Mouse (Mus musculus) urinary bladder, postnatal 25 days (tissue): Measurements from ENCODE around the gene Mcee.

ENCODE experiments used
- DNase-seq: peaks from one replicate; pipeline ENCODE4 v3.0.0; 2022; ENCODE audit warnings: low spot score

The Mcee gene

DNA sequence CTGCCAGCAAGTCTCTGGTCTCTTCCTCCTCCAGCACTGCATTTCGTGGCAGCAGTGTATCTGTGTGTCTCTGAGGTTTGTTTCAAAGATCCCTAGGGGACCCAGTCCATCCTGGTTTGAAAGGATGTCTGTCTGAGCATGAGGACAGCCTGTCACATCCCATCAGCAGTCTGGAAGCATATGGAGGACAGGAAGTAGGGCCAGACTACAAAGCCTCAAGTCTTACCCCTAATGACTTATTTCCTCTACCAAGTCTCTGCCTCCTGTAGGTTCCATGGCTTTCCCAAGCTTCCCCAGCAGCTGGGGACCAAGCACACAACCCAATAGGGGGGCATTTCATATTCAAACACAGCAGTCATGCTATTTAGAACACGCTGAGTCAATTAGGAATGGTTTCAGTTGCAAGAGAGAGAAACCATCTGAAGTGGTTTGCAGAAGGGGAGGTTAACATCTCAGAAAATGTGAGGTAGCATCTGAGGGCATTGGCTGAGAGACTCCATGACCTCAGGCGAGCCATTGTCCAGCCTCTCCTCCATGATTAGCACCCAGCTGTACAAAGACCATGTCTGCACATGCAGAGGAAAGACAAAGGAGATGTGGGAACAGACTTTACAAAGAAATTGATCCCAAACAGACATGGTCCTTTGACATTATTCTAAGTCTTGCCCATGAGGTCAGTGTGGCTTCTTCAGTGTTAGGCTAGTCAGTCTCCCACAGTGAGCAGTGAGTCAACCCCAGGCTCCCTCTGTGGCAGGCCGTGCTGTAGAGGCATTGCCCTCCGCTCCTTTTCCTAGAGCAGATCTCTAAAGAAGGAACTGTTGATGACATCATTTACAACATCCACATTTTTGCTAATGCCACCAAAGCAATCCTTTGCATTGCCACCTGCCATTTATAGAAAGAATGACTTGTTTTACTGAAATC is 47.5 kb downstream of the Mcee start:
- DNase-seq = no peak

DNA sequence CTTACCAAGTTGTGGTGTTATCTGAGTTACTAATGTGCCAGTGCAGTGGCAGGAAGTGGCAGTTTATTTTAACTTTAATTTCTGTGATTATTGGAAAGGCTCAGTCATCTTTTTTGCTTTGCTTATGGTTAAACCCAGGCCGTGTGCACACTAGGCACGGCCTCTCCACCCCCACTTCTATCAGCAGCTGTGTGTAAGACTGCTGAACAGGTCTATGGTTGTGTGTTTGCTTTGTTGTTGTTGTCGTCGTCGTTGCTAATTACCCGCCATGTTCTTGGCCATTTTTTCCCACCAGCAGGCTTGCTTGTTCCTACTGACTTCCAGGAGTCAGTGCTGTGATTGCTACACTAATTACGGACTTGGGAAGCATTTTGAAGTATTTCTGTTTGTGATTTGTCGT is 48.1 kb downstream of the Mcee start:
- DNase-seq = no peak

DNA sequence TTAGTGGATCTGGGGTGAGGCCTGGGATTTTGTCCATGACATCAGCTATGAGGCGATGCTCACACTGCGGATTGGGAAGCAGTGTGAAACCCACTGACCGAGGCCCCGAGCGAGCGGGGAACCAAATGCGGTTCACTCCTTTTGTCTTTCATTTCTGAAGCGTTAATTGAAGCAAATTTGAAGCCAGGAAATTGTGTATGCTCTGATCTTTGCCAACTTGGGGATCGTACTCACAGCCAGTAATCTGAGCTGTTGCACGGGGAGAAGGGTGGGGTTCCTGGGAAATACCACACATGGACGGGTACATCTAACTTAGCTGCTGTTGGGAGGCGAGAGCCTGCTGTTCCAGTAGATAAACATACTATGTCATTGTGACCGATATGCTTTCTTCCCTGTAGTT is 58.2 kb downstream of the Mcee start:
- no peak for DNase-seq

DNA sequence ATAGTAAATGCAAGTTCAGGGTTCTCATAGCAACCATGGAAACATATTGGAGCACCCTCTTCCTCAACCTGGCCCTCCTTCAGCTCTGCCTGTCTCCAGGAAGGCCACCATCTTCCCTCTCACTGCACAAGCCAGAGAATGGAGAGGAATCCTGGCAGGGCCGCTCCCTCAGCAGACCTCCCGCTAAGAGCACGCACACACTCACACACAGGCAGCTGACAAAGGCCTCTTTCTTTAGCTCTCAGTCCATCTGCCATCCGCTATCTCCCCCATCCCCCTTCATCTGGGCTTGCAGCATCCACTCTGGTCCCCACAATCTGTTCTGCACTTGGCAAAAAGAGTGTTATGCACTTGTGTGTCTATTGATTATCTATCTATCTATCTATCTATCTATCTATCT is 59.0 kb downstream of the Mcee start:
- no peak for DNase-seq

DNA sequence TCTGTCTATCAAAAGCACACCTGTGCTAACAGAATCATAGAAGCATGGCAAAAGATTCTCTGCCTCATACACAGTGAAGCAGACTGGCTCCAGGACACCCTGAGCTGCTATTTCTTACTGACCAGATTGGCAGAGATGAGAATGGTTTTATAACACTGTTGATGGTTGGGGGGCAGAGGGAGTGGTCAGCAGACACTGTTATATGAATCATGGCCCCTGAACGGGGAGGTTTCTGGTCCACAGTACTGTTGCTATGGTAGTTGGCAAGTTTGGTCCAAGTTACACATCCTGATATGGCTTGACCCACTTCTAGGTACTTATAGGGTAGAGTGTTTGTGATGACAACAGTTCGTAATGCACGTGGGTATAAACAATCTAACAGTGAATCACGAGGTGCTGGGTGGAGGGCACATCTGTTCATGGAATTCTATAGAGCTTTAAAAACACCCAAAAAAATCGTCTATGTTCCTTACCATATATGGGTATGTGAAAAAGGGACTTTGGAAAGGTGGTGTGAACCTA is 59.5 kb downstream of the Mcee start:
- DNase-seq = no peak

DNA sequence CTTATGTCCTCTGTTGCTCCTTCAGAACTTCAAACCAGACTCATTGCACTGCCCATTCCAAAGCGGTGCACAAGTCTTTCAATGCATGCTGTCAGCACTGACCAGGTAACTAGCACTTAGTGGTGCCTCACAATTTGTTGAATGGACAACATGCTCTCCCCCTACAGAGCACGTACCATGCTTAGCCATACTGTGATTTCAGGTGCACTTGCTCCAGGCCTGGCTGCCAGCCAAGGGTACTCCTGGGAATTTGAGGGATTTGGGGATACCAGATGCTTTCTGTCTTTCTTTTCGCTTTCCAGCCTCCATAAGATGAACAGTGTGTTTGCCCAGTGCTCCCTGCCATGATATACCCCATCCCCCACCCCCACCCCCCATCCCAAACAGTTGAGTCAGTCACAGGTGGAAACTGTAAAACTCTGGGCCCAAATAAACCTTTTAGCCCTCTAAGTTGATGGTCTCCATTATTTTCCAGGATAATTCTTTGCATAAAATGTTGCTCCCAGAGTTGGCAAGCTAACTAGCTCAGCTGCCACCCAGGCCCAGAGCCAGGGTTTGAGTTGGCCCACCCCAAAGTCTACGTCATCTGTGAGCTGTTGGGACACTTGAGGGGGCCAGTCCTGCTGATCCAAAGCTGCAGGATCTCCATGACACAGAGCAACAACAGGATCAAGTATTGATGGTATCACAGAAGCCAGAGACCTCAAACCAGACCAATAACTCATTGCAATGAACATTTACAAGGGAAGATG is 60.2 kb downstream of the Mcee start:
- no peak for DNase-seq

DNA sequence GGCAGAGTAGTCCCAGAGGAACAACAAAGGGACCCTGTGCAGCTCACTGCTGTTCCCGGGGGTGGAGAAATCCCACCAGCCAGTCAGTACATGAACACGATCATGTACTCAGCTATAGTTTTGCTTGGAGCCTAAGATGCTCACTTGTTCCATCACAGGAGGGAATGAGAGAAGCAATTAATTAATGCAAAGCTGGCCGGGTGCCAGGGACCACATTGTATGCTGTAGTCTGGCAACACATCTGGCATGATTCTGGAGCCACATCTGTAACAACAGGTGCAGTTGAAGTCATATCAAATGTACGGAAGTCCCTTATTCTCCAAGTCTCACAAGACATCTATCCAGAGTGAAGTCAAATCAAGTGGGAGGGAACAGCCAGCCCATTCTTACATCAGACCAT is 63.8 kb downstream of the Mcee start:
- DNase-seq = no peak

DNA sequence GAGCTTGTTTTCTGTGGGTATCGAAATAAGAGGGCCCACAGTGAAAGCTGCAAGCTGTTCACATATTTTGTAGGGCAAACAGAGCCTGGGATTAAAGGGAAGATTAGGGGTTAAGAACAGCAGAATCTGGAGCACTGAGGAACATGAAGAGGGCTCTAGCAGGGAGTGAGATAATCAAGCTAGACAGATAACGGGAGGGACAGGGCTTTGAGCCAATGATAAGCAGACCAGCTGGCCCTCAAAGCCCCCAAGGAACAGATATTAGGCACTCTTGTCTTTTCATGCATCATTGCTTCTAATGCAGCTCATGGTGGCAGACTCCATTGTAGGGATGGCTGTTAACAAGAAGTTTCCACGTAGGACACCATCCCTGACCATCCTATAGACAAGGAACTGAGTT is 64.3 kb downstream of the Mcee start:
- no peak for DNase-seq

DNA sequence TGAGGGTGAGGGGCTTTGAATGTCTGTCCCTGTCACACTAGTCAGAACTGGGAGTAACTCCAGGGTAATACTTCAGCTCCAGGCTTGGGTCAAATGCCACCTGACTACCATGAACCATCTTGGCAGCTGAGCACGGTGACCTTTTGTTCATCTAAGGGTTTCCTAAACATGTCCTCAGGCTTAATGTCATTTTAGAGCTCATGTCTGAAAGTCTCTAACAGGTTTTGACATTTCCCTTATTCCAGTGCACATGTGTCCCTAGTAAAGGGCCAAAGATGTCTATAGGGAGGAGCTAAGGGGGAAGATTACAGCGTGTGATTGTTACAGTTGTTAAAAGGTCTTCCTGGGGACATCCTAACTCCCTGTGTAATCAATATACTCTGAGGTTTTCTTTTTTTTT is 65.4 kb downstream of the Mcee start:
- DNase-seq = no peak
